Mouse (Mus musculus): Measurements from ENCODE around the gene Mthfd1.

DNA sequence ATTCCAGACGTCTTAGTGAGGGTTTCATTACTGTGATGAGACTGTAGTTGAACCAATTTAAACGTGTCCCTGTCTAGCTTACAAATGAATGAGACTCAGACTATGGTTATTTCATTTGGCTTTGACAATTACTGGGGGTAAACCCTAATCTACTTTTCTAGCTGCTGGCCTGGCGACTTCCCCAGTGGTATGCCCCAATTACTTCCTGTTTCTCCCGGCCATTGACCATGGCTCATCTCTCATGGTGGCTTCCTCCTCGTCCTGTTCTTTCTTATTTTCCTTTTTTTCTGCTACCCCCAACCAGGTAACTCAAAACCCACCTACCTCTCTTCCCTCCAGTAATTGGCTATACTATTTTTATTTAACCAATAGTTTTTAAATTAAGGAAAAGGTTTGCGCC, 9.9 kb downstream of the Mthfd1 start:
- no peak for TF ChIP-seq POLR2A (IDR thresholded peaks at IDR 0.05; ENCODE audit: insufficient read depth, low read depth, low read length)
- no peak for TF ChIP-seq CTCF (IDR thresholded peaks at IDR 0.05; ENCODE audit: insufficient read depth, low read depth, low read length)
